Mouse (Mus musculus): ENCODE results near the gene Cbr3.

Gene Cbr3

DNA sequence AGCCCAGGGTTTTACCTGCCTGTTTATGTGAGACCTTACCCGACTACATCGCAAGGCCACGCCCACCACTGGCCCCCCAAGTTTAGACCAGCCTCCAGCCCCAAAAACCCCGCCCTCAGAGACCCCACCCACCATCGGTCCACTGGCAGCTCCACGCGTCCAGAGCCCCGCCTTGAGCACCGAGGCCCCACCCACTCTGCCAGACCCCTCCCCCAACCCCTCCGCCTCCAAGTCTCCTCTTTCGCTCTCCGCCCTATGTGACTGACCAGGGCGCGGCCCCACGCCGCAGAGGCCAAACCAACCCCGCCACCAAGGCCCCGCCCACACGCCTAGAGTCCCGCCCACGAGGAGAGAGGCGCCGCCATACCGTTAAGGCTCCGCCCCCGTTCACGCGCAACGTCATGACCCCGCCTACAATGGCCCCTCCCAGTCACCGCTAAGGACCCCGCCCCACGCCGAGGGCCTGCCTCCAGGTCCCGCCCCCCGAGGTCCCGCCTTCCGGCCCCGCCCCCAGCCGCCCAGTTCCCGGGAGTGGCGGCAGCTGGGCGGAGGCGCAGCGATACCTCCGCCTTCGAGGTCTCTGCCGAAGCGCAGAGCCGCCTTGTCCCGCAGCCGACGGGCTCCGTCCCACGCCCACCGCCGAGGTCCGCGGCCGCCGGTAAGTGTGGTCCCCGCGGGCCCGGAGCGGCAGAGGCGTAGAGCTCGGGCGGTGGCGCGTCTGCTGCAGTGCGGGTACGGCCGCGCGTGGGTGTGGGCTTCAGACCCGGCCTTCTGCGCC lies 28.6 kb downstream of the Cbr3 start, which contains the start of gene Dop1b:
Dop1b (plus strand) TSS at position 494 of the 778 bp plus-strand sequence.
- peak; percentile 99 for DNase-seq (ENCODE audit: low read depth, low spot score)

DNA sequence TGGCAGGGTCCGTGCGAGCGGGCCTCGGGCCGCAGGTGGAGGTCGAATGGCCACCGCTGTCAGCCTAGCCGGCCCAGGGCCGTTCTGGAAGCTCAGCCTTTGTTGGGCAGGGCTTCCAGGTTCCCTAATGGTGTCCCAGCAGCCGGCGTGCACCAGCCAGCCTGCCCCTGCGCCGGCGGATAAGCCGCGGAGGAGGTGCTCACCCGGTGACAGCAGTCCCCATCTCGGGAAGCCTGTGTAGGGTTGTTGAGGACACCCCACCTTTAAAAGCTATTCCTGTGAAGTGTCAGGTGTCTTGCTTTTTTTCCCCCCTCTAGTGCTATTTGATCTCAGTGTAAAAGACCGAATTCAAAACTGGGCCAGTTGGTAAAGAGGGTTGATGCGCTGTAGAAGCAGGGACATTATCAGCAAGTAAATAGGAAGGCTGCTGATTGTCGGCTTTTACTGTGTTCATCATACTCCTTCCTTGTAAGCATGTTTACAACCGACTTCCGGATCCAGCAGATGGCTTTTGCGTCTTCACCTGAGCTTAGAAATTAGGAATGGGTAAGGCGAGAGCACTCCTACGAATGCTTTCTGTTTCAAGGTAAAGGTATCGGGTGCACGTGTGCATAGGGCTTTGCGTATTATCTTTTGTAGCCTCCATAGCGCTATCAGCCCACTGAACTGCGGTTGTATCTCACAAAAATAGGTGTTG lies 29.3 kb downstream of the Cbr3 start:
- DNase-seq (ENCODE audit: low read depth, low spot score) = no peak

DNA sequence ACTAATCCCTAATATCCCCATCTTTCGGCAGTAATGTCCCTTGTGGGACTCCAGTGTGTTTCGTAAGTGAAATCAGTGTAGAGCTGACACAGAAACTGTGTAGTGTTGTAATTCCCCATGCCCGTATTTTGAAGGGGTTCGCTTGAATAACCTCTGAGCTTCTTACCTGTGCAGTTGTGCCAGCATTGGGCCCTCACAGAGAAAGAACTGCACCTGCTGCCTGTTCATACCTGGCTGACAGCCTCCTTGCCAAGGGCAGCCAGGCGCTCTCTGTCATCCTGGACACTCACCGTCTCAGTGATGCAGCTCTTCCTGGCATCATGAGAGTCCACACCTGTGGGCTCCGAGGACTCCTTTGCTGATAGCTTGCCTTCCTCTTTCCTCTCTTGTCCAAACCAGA lies 30.0 kb downstream of the Cbr3 start:
- DNase-seq (ENCODE audit: low read depth, low spot score) = peak; percentile 6

DNA sequence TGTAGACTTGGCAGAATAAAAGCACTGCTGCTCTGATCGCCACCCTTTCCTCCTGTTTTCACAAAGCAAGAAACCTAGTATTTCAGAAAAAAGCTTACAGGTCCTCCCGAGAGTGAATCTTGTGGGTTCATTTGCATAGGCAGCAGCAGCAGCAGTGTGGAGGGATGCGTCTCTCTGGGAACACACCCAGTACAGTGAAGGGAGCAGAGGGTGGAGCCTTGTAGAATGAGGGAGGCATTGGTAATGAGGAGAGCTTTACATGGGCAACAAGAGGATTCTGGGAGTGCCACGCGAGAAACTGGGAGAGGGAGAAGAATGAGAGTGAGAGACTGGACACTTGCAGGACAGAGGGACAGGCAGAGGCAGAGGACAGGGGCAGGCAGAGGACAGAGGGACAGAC lies 31.4 kb downstream of the Cbr3 start:
- peak; percentile 30 for DNase-seq (ENCODE audit: low read depth, low spot score)

DNA sequence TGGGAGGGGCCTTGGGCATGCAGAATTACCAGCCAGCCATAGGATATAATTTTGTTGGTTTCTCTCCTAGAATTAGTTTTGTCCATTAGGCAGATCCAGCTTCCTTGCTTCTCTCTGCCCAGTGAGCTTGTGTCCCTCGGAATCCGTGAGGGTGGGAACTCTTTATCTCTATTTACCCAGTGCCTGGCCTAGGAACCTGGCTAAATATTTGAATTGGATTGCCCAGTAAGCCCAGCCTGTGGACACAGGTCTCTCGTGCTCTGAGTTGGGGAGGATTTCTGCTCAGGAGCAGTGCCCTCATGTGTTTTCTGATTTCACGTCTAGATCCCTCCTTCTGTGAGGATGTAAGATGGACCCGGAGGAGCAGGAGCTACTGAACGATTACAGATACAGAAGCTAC lies 32.8 kb downstream of the Cbr3 start:
- DNase-seq (ENCODE audit: low read depth, low spot score) = no peak

DNA sequence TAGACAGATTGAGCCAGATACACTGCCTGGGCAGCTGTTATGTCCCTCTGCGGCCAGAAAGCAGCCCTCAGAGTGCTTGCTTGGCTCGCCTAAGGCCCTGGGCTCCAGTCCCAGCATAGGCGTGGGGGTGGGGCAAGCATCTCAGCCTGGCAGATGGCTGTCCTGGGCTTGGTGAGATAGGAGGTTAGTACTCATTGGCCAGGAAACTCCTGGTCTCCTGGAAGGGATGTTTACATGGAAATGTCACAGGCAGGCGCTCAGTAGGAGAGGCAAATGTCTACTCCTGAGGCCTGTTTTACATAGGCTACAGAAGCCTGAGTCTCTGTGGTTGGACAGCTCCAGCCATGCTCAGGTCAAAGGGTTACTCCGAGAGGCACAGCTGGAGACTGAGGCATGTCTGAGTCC lies 34.3 kb downstream of the Cbr3 start:
- DNase-seq (ENCODE audit: low read depth, low spot score) = no peak

DNA sequence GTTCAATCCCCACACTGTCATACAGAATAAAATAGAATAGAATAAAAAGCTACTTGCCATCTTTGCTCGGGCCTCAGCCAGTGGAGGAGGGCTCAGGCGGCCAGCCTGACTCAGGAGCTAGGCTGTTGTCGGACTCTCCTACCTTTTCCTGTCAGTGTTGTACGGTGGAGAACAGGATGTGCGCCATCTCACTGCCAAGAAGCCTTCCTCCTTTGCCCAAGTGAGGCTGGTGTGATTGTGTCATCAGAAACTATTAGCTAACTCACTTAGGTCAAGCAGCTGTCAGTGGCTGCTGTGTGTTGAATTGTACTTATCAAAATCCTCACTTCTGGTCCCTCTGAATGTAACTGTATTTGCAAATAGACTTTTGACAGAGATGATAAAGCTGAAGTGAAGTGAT lies 38.8 kb downstream of the Cbr3 start:
- no peak for DNase-seq (ENCODE audit: low read depth, low spot score)

DNA sequence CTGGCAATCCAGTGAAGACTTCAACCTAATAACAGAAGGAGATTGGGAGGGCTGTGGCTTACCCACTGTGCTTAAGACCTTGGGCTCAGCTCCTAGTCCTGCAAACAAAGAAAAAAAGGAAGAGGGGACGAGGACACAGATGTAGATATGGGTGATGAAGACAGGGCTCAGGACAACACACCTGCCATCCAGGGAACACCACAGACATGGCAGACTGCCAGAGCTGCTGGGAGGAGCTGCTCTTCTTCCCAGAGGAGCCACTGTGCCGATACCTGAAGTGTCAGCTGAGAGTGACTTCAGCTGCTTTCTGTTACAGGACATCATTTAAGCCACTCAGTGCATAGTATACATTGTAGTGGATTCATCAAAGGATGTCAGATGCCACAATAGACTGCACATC lies 39.5 kb downstream of the Cbr3 start:
- DNase-seq (ENCODE audit: low read depth, low spot score) = no peak

DNA sequence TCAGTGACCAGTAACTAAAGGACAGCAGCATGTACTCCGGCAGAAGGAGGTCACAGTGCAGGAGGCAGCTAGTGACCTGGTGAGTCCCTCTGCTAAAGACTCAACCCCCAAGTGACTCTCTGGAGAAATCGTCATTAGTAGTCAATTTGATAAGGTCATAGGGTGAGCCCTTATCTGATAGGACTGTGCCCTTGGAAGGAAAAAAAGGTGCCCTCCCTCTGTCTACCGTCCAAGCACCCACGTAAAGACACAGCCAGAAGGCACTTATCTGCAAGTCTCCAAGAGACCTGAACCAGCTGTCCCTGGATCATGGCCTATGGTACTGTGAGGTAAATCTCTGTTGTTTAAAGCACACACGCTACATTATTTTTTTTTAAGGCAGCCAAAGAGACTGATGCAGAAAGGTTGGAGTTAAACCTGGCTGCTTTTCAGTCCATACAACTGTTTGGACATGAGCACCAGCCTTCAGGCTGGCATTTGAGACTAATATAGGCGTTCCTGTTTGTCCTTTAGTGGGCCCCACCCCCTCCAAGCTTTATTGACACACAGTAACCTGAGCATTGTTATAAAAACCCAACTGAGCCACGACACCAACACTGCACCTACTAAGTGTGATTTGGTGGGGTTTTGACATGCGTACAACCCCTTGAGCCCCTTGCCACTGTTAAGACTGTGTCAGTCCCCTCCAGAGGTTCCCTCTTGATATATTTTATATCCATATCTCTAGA lies 42.6 kb downstream of the Cbr3 start:
- DNase-seq (ENCODE audit: low read depth, low spot score) = no peak

DNA sequence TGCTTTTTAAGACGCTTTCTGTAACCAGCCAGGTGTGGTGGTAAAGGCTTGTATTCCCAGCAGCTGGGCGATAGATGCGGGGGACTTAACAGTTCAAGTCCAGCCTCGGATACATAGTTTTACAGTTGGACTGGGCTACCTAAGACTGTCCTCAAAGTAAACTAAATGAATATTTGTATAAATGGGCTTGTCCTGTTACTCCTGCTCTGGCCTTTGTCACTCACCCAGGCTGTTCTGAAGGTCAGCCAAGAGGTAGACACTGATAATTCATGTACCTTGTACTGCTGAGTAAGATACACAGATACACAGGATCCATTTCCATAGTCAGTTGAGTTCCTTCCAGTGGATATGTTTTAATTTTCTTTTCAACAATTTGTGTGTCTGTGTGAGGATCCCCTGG lies 43.2 kb downstream of the Cbr3 start:
- no peak for DNase-seq (ENCODE audit: low read depth, low spot score)

DNA sequence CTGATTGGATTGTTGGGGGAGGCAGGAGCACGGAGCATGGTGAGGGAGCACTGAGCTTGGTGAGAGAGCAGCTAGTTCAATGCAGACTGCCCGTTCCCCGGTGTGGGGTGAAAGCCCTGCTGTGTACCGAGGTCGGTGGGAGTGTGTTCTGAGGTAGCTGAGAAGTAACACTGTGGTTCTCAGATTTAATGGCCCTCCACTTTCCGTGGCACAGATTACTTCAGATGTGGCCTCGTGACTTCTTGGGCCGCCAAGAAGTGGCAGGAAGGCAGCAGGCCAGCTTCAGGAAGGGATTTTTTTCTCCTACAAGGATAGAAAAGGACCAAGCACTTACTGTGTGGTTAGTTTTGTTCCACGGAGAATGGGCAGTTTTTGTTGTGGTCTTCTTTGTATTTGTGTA lies 45.7 kb downstream of the Cbr3 start:
- no peak for DNase-seq (ENCODE audit: low read depth, low spot score)

DNA sequence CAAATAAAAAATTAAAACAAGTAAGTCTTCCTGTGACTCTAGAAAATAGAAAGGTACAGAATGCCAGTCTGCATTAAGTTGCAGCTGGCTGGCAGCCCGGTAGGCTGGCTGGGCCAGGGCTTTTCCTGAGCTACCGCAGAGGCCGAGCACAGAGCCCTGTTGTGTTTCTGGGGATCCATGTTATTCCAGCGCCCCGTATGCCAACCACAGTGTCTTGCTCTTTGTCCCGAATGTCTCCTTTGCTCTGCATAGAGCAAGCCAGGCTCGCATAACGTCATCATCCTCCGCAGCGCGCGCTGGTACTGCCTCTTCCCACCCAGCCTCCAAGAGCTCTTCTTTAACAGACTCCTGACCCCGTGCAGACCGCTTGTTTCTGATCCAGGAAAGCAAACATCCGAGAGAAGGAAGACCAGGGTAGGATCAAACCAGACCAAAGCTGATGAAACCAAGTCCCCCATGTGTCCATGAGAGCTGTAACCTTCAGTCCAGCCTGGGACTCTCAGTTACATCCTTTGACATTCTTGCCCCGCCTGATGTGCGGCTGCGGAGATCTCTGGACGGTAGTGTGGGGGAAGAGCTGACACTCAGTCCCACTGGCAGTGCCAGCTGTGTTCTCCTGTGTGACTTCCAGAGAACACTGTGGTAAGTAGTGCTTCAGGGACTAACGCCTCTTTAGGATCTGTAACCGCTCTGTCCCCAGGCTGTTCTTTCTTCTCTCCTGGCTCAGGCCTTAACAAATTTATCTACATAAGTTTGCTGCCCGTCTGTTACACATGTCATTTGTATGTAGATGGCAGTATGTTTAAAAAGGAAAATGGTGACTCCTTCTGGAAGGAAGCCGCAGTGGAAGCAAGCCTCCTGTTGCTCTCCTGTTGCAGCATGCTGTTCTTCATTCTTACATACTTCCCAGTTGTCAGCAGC lies 47.0 kb downstream of the Cbr3 start:
- DNase-seq (ENCODE audit: low read depth, low spot score) = no peak

DNA sequence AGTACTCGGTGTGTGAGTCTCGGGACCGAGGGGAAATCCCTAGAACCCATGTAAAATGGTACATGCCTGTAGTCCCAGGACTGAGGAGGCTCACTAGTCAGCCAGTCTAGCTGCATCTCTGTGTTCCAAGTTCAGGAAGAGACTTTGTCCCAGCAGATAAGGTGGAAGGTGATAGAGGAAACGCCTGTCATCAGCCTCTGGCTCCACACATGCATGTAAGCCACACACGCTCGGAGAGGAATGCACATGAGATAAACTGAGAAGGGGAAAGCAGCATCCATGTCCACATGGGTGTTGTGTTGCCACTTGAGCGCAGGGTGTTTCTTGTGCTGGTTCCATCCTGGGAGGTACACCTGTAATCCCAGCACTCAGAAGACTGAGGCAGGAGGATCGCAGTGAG lies 48.3 kb downstream of the Cbr3 start:
- DNase-seq (ENCODE audit: low read depth, low spot score) = no peak

DNA sequence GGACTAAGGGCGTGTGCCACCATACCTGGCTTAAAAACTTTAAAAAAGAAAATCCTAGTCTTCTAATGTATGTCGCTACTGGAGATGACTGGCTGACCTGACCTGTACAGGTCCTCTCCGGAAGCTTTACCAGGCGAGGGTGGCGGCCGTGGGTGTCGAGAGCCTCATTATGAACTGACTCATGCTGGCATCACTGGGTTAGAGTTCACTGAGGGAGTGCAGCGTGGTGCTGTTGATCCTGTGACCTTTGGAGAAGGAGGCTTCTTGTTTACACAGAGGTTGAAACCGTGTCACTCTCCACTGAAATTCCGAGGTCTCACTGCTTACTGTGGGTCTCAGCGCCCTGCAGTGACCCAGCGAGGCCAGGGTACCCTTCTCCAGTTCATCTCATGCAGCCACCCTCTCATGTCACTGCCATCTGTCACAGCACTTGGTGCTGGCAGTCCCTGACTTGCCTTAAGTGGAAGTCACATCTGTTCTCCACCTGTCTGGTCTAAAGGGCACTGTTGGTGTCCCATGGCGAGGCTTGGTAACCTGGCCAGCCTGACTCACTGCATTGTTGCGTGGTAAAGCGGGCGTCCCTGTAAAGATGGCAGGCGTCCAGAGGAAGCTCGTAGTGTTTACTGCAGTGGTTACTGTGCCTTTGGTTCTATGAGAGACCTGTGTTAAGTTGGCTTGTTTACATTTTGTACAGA lies 50.0 kb downstream of the Cbr3 start:
- no peak for DNase-seq (ENCODE audit: low read depth, low spot score)

DNA sequence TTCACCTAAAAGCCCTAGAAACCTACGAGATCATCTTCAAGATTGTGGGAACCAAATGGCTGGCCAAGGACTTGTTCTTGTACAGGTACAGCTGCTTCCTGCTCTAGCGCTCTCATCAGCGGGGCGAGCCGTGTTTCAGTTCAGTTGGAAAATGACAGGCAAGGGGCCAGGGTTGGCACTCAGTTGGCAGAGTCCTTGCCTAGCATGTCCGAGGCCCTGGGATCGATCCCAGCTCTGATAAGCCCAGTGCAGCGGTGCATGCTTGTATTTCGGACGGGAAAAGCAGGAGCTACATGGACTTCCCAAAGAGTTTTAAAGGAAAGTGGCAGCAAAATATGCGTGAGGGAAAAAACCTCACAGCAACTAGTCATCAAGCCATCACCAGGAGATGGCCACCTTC lies 56.2 kb downstream of the Cbr3 start:
- no peak for DNase-seq (ENCODE audit: low read depth, low spot score)

Measured in A20 (cell line).